Mouse (Mus musculus) small intestine, adult 2 months (tissue): ENCODE results near the gene Nap1l4.

ENCODE experiments used
- CTCF ChIP-seq: fragments of 200-500 bp; IDR thresholded peaks from 2 replicates; pipeline ENCODE4 v1.5.1; 2012; ENCODE audit warnings: low read depth, mild to moderate bottlenecking, control low read depth, inconsistent platforms, low read length, moderate library complexity, mixed read lengths; ENCODE audit not compliant: insufficient replicate concordance, insufficient read length; ENCODE audit errors: extremely low read depth
- POLR2A ChIP-seq: fragments of 200-500 bp; IDR thresholded peaks from 2 replicates; pipeline ENCODE4 v1.6.1; 2012; ENCODE audit warnings: low read depth, mild to moderate bottlenecking, control low read depth, inconsistent platforms, low read length, moderate library complexity

- TF ChIP-seq POLR2A (no peak), CTCF (no peak)
Measured at GRCm38 (mm10) chr7:143498584-143498983, 50.3 kb downstream of the Nap1l4 start.
